Mouse (Mus musculus) gastrocnemius, postnatal 10 days (tissue): ENCODE results near the gene Cobl. TPM values are rescaled to one million over a fixed set of nuclear protein-coding genes. Genes with fewer than 3 reads are reported as not detected.

ENCODE experiments used
- DNase-seq: peaks from one replicate; pipeline ENCODE4 v3.0.0; 2021; ENCODE audit warnings: mixed read lengths
- long read RNA-seq, 2 experiments: library from polyadenylated mRNA; stranded (forward); transcript quantifications; one replicate each; pipeline ENCODE4 v2.0.0; 2021
- total RNA-seq, 2 experiments: library from RNA; stranded (reverse); gene quantifications; 2 replicates each; pipeline ENCODE4 v1.2.3; 2021

Cobl gene
- total RNA-seq, result 100 to 1,000 TPM; 127 to 138 TPM
- long read RNA-seq, experiment 1, partial matches to known transcripts, result 70 of 139 reads
- long read RNA-seq, experiment 1, other reads (novel, unspliced or antisense), result 69 of 139 reads
- long read RNA-seq, experiment 2, full-length matches to known transcripts, result 1 of 140 reads
- long read RNA-seq, experiment 2, partial matches to known transcripts, result 4 of 140 reads
- long read RNA-seq, experiment 2, other reads (novel, unspliced or antisense), result 135 of 140 reads

DNA sequence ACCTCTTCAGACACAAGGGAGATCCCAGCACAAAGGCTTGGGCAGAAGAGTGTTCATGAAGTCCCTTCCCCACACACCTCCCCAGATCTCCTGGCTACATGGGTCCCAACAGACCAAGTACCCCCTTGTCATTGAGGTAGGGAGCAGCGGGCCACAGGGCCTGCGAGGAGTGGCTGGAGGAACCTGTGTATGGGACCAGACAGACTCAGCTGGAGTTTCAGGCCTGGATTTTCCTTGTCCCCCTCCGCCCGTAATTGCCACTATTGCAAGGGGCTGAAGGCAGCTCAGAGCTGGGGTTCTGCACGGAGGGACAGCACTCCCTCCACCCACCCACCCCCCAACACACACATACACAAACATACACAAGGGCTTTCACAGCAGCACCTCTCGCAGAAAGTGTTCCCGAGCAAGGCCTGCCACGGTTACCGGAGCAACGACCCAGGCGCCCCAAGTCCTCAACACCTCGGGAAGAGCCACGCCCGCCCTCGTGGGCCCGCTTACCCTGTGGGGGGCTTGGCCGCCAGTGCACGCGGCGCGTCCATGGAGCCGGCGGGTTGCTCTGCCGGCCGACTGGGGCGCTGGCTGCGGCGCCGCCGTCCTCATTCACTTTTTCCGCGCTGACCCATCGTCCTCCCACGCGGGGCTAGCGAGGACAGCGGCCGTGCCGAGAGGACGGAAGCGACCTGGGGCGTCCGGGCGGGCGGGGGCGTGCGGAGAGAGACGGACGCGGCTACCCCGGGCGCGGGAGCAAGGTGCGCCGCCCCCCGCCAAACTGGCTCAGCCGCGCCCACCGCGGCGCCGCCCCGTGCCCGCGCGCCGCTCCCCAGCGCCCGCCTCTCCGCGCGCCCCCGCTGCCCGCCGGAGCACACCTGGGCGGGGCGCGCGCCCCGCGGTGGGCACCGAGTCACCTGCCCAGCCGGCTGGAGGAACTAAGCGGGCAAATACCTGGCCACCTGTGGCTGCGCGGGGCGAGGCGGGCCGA is at the start of gene Cobl:
Gene Cobl, minus strand, starts transcription at position 780 of the 982 bp plus-strand sequence.
- DNase-seq, result peak; percentile 33

DNA sequence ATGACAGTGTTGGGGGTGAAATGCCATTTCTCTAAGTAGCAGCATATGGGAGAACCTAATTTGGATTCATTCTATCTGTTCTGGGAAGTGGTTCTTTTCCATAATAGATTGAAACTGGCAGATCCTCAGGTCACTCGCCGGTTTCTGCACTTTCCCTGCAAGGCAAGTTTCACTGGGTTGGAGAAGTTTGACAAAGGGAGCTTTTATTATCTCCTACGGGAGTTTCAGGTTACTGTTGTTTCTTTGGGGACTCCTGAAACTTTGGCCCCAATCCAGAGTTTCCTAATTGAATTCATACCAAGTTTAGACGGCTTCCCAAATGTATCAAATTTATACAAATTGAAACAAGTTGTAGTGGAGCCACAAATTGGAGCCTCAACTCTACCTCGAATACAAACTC is 49.0 kb upstream of the Cobl start:
- no peak for DNase-seq

DNA sequence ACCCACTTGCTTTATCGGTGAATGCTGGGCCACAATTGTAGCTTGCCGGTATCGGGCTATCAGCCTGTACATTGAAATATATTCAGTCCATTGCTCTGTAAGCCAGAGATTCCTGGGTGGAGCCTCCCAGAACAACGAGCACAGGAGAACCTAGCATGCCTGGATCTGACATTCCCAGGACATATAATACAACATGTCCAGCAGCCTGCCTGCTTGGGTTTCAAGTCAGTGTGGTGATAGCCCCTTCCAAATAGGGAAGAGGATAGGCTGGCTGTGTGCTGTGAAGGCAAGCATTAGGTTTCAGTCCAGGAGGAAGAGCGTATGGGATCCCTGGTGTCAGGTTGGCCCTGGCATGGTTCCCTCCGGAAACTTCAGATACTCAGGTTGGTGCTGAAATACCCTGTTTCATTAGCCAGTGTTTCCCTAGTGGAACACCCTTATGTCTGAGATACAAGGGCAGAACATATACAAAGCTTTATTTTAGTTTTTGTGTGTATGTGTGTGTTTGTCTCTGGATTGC is 41.7 kb upstream of the Cobl start:
- peak; percentile 9 for DNase-seq

DNA sequence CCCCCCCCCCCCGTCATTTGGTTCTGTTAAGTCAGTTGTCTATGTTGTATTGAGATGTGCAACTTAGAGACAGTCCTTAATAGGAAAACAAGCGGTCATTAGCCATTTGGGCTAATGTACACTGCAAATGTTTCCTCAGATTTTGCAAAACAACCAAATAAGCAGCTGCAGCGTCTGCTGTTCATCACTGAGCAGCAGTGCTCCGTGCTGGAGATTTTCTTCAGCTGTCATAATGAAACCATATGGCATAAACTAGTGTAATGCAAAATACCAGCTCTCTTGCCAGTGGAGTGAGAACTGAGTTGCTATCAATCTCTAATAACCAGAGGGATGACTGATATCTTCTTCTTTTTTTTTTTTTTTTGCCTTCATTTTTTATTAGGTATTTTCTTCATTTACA is 39.0 kb upstream of the Cobl start:
- DNase-seq, result no peak

DNA sequence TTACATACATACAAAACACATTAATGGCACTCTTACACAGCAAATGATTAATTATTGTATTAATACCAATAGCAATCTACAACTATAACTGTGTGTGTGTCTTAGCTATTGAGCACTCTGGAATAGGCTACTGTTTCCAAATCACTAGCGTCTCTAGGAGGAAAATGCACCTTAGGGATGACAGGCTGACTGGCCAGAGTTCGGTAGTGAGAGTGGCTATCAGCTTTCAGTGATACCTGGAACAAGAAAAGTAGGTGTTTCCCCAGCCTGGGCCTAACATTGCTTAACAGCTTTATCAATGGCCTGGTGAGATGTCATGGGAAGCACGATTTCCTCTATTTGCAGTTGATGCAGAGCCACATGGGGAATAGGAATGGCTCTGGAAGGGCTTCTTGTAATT is 37.0 kb upstream of the Cobl start:
- DNase-seq, result no peak

DNA sequence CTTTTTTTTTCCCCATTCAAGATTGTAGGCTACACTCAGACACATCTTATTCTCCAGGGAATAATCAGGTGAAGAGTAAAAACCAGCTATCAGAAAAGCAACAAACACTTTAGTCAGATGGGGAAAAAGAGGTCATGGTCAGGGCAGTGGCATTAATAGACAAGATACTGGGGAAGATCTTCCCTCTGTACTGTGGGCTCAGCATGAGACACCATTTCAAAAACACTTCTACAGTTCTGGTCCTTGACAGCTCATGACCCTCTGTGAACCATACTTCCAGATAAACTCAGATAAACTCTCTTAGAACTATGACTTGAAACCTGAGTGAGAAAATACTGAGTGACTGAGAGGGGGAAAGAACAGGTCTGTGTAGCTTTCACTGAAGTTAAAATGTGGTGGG is 29.0 kb upstream of the Cobl start:
- no peak for DNase-seq

DNA sequence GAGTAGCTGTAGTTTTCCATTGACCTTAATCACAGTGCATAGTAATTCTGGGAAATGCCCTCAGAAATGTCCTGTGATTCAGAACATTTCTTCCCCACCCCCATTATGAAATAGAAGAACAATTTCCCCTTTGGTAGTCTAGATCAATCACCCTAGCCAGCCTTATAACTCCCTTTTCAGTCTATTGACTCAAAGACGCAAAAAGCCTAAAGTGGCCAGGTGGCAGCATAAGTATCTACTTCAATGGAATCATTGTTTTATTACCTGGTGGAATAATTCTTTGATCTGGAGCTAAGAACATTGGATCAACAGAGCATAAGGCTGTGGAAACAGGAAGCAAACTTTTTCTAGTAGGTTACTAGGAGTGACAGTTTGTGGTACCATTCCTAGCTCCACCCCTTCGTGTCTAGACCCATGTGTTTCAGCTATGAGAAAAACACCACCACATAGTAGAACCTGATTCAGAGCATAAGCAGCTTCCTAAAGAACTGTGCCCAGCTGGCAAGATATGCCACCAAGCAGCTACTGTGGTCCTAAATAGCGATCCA is 15.2 kb upstream of the Cobl start:
- no peak for DNase-seq

DNA sequence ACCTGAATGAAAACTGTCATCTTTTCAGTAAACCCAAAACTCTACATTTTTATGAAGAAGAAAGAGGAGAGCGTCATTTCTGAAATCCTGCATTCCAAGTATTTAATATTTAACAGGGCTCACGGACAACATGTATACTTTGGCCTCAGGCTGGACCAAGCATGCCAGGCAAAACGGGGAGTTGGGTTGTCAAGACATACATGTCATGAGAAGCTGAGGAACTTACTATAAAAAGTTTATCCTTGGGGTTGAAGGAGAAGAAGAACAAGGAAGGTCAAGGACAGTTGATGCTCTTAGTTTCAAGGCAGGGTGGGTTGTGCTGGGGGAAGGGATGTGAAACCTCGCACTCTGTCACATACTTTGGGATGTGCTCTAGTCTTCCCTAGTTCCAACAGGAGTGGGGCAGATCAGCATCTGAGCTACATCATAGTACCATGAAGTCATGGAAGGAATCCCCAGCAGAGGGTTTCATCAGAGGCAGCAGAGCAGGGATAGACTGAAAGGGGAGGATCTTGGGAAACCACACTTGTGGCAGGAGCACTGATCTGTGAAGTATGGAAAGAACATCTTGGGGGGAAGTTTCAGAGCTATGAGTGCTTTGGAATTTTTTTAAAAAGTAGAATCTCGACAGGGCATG is 9.7 kb upstream of the Cobl start:
- DNase-seq, result no peak

DNA sequence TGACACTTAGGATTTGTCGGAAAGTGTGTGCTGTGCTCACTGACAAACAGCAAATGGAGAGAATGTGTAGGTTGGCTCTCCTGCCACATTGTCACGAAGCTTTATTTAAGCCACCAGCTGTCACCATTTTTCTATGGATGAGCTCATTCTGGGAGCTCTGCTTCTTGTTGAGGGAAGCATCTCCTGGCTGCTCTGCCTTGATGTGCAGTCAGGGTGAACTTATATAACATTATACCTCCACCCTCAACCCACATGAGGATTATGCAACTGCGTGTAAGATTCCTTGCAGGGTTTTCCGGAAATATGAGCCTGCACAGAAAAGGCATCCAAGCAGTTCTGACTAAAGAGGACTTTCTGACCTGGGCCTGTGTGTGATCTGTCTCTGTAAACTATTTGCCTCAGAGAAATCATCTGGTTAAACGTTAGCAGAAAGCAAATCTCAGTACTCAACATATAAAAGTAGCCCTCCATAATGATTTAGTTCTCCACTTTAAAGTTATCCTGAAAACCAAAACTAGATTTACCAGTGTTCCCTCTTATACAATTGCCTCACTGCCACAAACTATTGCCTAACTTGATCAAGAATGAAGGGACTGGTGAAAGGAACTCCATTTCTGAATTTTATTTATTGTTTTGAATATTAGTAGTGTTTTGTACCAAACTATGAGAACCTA is 9.0 kb upstream of the Cobl start:
- no peak for DNase-seq

DNA sequence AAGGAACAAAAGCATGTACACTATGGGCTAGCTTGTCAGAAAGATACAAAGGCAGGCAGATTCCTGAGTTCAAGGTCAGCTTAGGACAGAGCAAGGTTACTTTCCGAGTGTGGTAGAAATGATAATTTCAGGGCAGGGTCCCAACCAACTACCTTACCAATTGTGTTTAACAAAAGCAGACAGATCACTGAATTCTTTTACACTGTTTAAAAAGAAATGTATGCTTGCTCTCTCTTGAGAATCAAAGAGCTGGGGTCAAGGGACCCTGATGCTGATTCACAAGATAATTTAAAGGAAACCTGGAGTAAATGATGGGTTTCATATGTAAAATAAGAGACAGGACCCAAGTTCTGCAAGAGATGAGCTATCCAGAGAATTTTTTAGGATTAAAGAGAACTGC is 4.9 kb upstream of the Cobl start:
- no peak for DNase-seq

DNA sequence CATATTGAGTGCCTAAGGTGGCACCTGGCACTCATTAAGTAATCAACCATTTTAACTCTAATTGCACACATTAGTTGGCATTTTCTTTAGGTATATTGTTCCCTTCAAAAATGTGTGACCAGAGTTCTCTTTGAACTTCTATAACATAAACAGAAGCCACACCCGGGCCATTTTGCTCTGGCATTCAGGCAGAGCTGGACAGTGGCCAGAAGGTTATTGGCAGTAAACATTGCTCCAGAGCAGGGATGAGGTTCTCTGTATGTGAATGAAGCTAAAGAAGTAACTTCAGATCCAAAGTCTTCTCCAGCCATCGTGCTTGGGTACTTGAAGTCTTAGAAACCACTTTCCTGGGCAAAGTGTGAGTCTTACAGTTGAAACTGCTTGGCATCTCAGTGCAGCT is 3.9 kb upstream of the Cobl start:
- DNase-seq, result no peak

DNA sequence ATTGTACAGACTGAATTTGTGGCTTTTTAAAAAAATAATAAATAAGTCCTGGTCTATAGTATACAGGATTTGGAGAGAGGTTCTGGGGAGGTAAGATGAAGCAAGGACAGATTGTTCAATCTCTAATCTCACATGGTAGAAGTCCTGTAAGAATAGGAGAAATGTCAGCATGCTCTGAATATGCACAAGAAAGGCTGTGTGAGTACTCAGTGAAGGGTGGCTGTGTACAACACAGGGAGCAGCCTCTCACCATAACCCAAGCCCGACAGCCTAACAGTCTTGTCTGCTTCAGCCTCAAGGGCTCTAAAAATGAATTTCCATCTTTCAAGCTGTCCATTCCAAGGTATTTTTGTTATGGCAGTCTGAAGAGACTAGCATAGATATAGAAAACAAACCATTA is 3.1 kb upstream of the Cobl start:
- no peak for DNase-seq

DNA sequence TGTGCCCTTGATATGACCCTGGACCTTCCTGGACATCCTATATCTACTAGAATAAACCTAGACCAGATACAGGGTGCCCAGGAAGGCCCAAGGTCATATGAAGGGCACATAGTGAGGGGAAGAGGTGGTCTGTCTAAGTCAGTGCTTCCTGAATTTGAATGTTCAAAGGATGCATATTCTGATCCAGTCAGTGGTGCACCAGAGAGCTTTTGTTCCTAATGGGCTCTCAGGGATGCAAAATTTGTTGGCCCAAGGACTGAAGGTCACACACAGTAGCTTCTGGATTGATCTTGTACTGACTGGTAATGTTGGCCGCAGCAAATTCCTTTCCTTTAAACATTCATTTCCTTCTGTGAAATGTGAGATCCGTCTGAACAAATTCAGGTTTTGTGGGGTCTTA is 2.5 kb upstream of the Cobl start:
- DNase-seq, result no peak

DNA sequence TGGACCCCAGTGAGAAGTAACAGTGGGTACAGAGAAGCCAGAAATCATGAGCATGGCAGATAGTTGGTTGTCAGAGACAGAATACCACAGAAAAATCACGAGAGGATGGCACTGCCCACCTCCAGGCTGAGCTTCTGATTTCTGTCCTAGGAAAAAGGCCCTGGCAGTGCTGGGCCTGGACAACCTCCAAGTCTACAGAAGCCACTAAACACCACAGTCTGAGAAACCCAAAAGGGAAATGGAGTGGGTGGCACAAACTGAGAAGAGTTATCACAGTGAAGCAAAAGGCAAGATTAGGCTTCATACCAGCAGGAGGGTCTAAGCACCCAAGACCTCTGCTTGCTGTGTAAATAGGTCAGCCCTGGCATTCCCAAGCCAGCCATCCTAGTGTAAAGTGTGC is 1.8 kb upstream of the Cobl start:
- no peak for DNase-seq

DNA sequence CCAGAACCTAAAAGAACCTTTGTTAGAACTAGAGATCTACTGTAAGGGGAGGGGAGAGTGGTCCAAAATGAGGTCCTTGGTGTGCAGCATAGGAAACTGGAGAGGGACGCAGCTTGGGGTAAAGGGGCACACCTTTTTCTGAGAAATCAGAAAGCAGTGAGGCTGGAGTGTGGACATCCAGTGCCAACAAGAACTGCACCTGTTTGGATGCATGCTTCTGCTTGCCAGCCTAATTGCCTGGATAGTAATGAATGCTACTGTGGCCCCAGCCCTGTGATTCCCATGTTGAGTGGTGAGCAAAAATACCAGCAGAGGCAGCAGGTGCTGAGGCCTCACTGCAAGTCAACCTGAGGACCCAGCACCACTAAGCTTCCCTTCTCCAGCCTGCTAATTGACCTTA is 469 bp upstream of the Cobl start:
- DNase-seq, result no peak

DNA sequence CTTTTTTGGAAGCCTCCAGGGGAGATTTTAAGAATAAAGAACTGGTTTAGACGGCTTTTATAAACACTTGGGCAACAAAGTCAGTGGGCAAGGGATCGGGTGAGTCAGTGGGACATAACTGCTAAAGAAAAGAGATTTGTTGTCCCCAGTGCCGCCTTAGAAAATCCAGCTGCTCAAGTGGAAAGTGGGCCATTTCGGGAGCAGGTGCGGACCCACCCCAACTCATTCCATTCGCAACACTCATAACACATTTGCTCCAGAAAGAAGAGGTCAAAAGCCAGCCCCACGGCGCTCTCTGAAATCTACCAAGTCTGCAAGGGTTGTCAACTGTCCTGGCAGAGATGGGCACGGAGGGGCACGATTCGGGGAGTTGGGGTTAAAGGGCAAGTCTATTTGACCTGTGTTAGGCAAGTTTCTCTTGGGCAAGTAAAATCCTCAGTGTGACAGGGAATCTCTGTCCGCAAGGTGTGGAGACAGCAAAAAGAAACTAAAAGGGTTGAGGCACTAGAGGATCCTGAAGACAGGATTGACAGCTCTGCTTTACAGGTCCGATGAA is 1.1 kb downstream of the Cobl start:
- DNase-seq, result peak; percentile 13

DNA sequence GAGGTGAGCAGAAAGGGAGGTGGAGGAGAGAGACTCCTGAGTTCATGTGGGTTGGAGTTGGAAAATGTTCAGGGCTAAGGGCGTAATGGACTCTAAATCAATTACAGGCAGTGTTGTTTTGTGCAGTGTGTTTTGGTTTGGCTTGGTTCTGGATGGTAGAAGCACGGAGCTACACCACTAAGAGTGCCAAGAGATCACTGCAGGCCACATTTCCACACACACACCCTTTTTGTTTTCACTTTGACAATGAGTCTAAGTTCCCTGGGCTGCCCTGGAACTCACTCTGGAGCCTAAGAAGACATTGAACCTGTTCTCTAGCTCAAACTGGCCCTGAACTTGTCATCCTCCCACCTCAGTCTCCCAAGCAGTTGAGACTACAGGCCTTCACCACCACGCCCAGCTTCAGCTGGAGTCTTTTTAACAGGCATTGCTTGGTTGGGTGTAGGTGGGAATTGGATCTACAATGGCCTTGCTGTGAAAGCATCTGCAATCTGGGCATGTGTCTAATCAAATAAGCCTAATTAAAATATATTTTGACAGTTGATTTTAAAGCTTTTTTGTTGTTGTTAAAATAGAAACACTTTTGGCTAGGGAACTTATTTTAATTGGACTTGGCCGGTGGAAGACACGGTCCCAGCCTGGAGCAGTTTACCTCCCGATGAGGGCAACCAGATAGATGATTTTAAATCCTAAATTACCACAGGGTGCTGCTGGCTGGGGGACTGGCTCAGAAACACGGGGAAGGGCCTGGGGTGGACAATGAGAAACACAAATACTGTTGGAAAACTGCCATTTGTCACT is 4.8 kb downstream of the Cobl start:
- DNase-seq, result no peak

DNA sequence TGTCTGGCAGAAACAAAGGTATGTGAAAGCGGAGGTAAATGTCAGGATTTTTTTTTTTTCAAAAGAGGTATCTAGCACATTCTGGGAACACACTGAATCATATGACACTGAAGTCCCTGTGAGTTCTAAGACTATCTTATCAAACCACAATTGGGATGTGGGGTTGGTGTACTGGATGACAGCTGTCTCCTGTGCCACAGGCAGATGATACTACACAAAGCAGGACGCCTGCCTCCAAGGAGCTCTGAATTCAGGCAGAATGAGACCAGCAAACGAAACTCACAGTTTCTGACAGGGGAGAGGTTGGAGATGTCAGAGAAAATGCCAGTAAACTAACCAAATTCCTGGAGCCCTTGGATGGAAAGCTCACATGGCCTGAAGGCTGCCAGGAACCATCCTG is 5.9 kb downstream of the Cobl start:
- no peak for DNase-seq

DNA sequence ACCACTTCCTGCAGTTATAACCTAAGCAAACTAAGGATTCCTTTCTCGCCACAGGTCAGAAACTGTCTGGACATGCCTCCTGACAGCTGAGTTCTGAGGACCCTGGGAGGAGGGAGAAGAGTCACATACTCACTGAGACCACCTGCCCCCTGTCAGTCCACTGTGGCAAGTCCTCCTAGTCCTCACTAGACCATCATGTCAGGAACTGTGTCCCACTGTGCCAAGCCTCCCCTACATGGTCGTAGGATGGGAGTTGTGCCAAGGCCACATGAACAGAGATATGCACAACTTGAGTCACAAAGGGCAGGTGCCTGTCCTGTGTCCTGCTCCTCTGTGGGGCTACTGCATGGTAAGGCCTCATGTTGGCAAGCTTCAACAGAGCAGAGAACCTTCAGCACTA is 6.4 kb downstream of the Cobl start:
- DNase-seq, result no peak

DNA sequence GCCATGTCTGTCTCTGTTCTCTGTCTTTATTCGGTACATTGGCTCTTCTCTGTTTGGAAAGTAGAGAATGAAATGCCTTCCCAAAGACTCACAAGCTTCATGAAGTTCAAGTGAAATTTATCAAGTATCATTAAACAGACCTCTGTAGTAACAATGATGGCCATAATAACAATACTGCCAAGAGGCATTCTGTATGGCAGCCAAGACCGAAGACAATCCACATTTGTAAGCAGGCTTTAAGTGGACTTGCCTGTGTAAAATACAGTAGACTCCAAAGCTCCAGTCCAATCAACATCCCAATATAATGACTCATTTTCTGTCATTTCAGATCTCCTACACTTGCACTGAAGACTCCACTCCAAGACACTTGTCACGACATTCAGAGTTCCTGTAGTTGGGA is 16.7 kb downstream of the Cobl start:
- no peak for DNase-seq

DNA sequence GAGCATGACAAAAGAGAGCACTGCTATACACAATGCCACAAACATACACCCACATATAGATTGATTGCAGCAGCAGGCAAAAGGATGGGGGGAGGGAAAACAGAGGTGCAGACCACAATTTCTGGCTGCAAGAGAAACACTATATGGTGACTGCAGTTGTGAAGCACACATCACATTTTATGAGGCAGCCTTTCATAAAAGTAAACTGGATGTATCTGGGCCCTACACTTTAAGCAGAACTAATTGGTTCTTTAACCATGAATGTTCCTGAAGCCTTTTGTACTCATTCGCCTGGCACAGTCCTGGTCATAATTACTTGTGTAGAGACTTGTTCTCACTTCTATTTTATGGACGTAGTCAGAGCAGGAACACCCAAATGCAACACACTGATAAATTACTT is 19.5 kb downstream of the Cobl start:
- DNase-seq, result no peak
